Mouse (Mus musculus): Measurements from ENCODE around the gene Olfr104-ps.

The Olfr104-ps gene

GRCm38 (mm10) chr17:37359282-37359681 lies at the start of gene Olfr104-ps:
Gene Olfr104-ps, plus strand, starts transcription at chr17:37359582.
- DNase-seq: no peak

GRCm38 (mm10) chr17:37310146-37310699 lies 49.2 kb upstream of the Olfr104-ps start:
- no peak for DNase-seq

GRCm38 (mm10) chr17:37316954-37317353 lies 42.4 kb upstream of the Olfr104-ps start, which contains the start of gene Olfr102:
Gene Olfr102, minus strand, starts transcription at chr17:37317054.
- no peak for DNase-seq

- DNase-seq: no peak
Measured at GRCm38 (mm10) chr17:37339598-37339997, 19.8 kb upstream of the Olfr104-ps start, which contains the start of gene Olfr103. Gene Olfr103, minus strand, starts transcription at chr17:37339698.

- no peak for DNase-seq
Measured at GRCm38 (mm10) chr17:37378733-37379132, 19.4 kb downstream of the Olfr104-ps start, which contains the start of gene Olfr105-ps. Gene Olfr105-ps, plus strand, starts transcription at chr17:37379033.

GRCm38 (mm10) chr17:37390093-37390492 lies 30.7 kb downstream of the Olfr104-ps start, which contains the start of gene Olfr106-ps:
Gene Olfr106-ps, plus strand, starts transcription at chr17:37390393.
- no peak for DNase-seq

- DNase-seq: no peak
Measured at GRCm38 (mm10) chr17:37398926-37399325, 39.5 kb downstream of the Olfr104-ps start, which contains the start of gene Olfr107. Gene Olfr107, plus strand, starts transcription at chr17:37399226.

- no peak for DNase-seq
Measured at GRCm38 (mm10) chr17:37413380-37413779, 54.0 kb downstream of the Olfr104-ps start.
